Mouse (Mus musculus) MEL (cell line): ENCODE data around the gene Ccdc82. TPM values are rescaled to one million over a fixed set of nuclear protein-coding genes. Genes with fewer than 3 reads are reported as not detected.

Experiments
- DNase-seq: peaks from one replicate; pipeline ENCODE4 v3.0.0; 2011; ENCODE audit warnings: low read depth, low spot score
- H3K27ac ChIP-seq: 2 replicates; pipeline ENCODE4 v1.5.1; 2012; ENCODE audit warnings: low read depth, mild to moderate bottlenecking, control low read depth, low read length, moderate library complexity; ENCODE audit not compliant: control insufficient read depth
- H3K27me3 ChIP-seq, 2 experiments: fragments of 150-350 bp in 1 of 2; sonication (generic) in 1 of 2; 2 replicates each; pipeline ENCODE4 v1.6.1; 2012; ENCODE audit warnings: low read length in 2 of 2, mild to moderate bottlenecking in 2 of 2, improper control_type of control experiment in 1 of 2, moderate library complexity in 1 of 2; ENCODE audit not compliant: insufficient read depth in 2 of 2, control insufficient read depth in 1 of 2
- H3K36me3 ChIP-seq, 2 experiments: 2 replicates each; pipeline ENCODE4 v1.6.1; 2012 to 2014; ENCODE audit warnings: low read length in 2 of 2, improper control_type of control experiment in 1 of 2, inconsistent platforms in 1 of 2, mild to moderate bottlenecking in 1 of 2; ENCODE audit not compliant: insufficient read depth in 2 of 2, control insufficient read depth in 1 of 2
- H3K4me1 ChIP-seq, 2 experiments: fragments of 150-350 bp in 1 of 2; sonication (generic) in 1 of 2; 2 replicates each; pipeline ENCODE4 v1.6.1; 2012; ENCODE audit warnings: low read length in 2 of 2, improper control_type of control experiment in 1 of 2, mild to moderate bottlenecking in 1 of 2; ENCODE audit not compliant: insufficient read depth in 2 of 2, control insufficient read depth in 1 of 2
- H3K4me3 ChIP-seq, 2 experiments: fragments of 150-350 bp in 1 of 2; sonication (generic) in 1 of 2; 2 replicates each; pipeline ENCODE4 v1.5.1; 2012; ENCODE audit warnings: low read depth in 2 of 2, low read length in 2 of 2, mild to moderate bottlenecking in 2 of 2, moderate library complexity in 2 of 2, control low read depth in 1 of 2, improper control_type of control experiment in 1 of 2; ENCODE audit not compliant: control insufficient read depth in 1 of 2, insufficient read depth in 1 of 2
- H3K79me2 ChIP-seq: 2 replicates; pipeline ENCODE4 v1.6.1; 2012; ENCODE audit warnings: mild to moderate bottlenecking, low read length, moderate library complexity; ENCODE audit not compliant: control insufficient read depth, poor library complexity, insufficient read depth
- H3K9ac ChIP-seq: 2 replicates; pipeline ENCODE4 v1.6.1; 2012; ENCODE audit warnings: low read depth, mild to moderate bottlenecking, control low read depth, low read length, moderate library complexity; ENCODE audit not compliant: control insufficient read depth, poor library complexity, severe bottlenecking
- H3K9me3 ChIP-seq: fragments of 150-350 bp; sonication (generic); replicated peaks from 2 replicates; pipeline ENCODE4 v1.6.1; 2012; ENCODE audit warnings: mild to moderate bottlenecking, low read length, improper control_type of control experiment, moderate library complexity; ENCODE audit not compliant: insufficient read depth
- BHLHE40 ChIP-seq: IDR thresholded peaks from 2 replicates; pipeline ENCODE4 v1.6.1; 2012; ENCODE audit warnings: low read depth, mild to moderate bottlenecking, inconsistent platforms, low read length, improper control_type of control experiment, borderline replicate concordance
- CHD1 ChIP-seq: IDR thresholded peaks from 2 replicates; pipeline ENCODE4 v1.6.1; 2012; ENCODE audit warnings: low read depth, mild to moderate bottlenecking, inconsistent platforms, low read length, improper control_type of control experiment
- CTCF ChIP-seq, 3 experiments: IDR thresholded peaks in 2 of 3; conservative IDR thresholded peaks in 1 of 3; 2 replicates each; pipeline ENCODE4 v1.5.1; 2011 to 2012; ENCODE audit warnings: low read length in 3 of 3, low read depth in 2 of 3, mild to moderate bottlenecking in 2 of 3, improper control_type of control experiment in 1 of 3, inconsistent platforms in 1 of 3, mixed read lengths in 1 of 3, moderate library complexity in 1 of 3; ENCODE audit not compliant: control insufficient read depth in 1 of 3, insufficient read depth in 1 of 3, poor library complexity in 1 of 3, severe bottlenecking in 1 of 3
- ETS1 ChIP-seq: IDR thresholded peaks from 2 replicates; pipeline ENCODE4 v1.6.1; 2012; ENCODE audit warnings: low read depth, mild to moderate bottlenecking, inconsistent platforms, low read length, improper control_type of control experiment, moderate library complexity
- GABPA ChIP-seq: IDR thresholded peaks from 2 replicates; pipeline ENCODE4 v1.6.1; 2012; ENCODE audit warnings: low read depth, mild to moderate bottlenecking, inconsistent platforms, low read length, improper control_type of control experiment, moderate library complexity
- GATA1 ChIP-seq: IDR thresholded peaks from 2 replicates; pipeline ENCODE4 v1.6.1; 2011; ENCODE audit warnings: low read depth, low read length, improper control_type of control experiment
- HCFC1 ChIP-seq: IDR thresholded peaks from 2 replicates; pipeline ENCODE4 v1.6.1; 2012; ENCODE audit warnings: low read depth, mild to moderate bottlenecking, inconsistent platforms, low read length, improper control_type of control experiment, moderate library complexity
- KAT2A ChIP-seq: conservative IDR thresholded peaks from 2 replicates; pipeline ENCODE4 v1.6.1; 2012; ENCODE audit warnings: low read depth, low read length, improper control_type of control experiment, inconsistent platforms
- MAFK ChIP-seq: IDR thresholded peaks from 2 replicates; pipeline ENCODE4 v1.6.1; 2011; ENCODE audit warnings: low read depth, mild to moderate bottlenecking, low read length, improper control_type of control experiment, borderline replicate concordance
- MAZ ChIP-seq: IDR thresholded peaks from 2 replicates; pipeline ENCODE4 v1.6.1; 2012; ENCODE audit warnings: low read depth, mild to moderate bottlenecking, inconsistent platforms, low read length, improper control_type of control experiment
- MEF2A ChIP-seq: IDR thresholded peaks from 2 replicates; pipeline ENCODE4 v1.6.1; 2014; ENCODE audit warnings: low read depth, mild to moderate bottlenecking, inconsistent platforms, low read length, improper control_type of control experiment; ENCODE audit not compliant: poor library complexity, insufficient replicate concordance, severe bottlenecking; ENCODE audit errors: extremely low read depth
- MXI1 ChIP-seq: IDR thresholded peaks from 2 replicates; pipeline ENCODE4 v1.6.1; 2011; ENCODE audit warnings: mild to moderate bottlenecking, low read depth, low read length, improper control_type of control experiment
- MYC ChIP-seq: IDR thresholded peaks from 2 replicates; pipeline ENCODE4 v1.6.1; 2011; ENCODE audit warnings: low read depth, mild to moderate bottlenecking, low read length, improper control_type of control experiment, moderate library complexity
- NRF1 ChIP-seq: IDR thresholded peaks from 2 replicates; pipeline ENCODE4 v1.6.1; 2014; ENCODE audit warnings: low read depth, mild to moderate bottlenecking, inconsistent platforms, low read length, improper control_type of control experiment, moderate library complexity; ENCODE audit not compliant: poor library complexity, insufficient read depth, severe bottlenecking
- POLR2AphosphoS2 ChIP-seq: IDR thresholded peaks from 2 replicates; pipeline ENCODE4 v1.6.1; 2011; ENCODE audit warnings: low read length, improper control_type of control experiment
- POLR2AphosphoS5 ChIP-seq: IDR thresholded peaks from 2 replicates; pipeline ENCODE4 v1.6.1; 2012; ENCODE audit warnings: low read depth, borderline replicate concordance, mild to moderate bottlenecking, inconsistent platforms, low read length, moderate library complexity, mixed read lengths
- RAD21 ChIP-seq: IDR thresholded peaks from 2 replicates; pipeline ENCODE4 v1.6.1; 2011; ENCODE audit warnings: mild to moderate bottlenecking, low read depth, low read length, improper control_type of control experiment
- RCOR1 ChIP-seq: IDR thresholded peaks from 2 replicates; pipeline ENCODE4 v1.6.1; 2012; ENCODE audit warnings: low read depth, mild to moderate bottlenecking, inconsistent platforms, low read length, improper control_type of control experiment
- SIN3A ChIP-seq: IDR thresholded peaks from 2 replicates; pipeline ENCODE4 v1.6.1; 2012; ENCODE audit warnings: low read length, improper control_type of control experiment, inconsistent platforms
- TAL1 ChIP-seq: IDR thresholded peaks from 2 replicates; pipeline ENCODE4 v1.6.1; 2012; ENCODE audit warnings: mild to moderate bottlenecking, inconsistent platforms, low read length, moderate library complexity, mixed read lengths
- TBP ChIP-seq: IDR thresholded peaks from 2 replicates; pipeline ENCODE4 v1.8.0; 2011; ENCODE audit warnings: low read depth, low read length, improper control_type of control experiment
- USF1 ChIP-seq: IDR thresholded peaks from 2 replicates; pipeline ENCODE4 v1.6.1; 2014; ENCODE audit warnings: low read depth, mild to moderate bottlenecking, inconsistent platforms, low read length, improper control_type of control experiment, moderate library complexity
- USF2 ChIP-seq, 2 experiments: IDR thresholded peaks; 2 replicates each; pipeline ENCODE4 v1.6.1; 2011 to 2012; ENCODE audit warnings: improper control_type of control experiment in 2 of 2, low read length in 2 of 2, borderline replicate concordance in 1 of 2, inconsistent platforms in 1 of 2, low read depth in 1 of 2, mild to moderate bottlenecking in 1 of 2; ENCODE audit not compliant: insufficient read depth in 1 of 2
- ZKSCAN1 ChIP-seq: IDR thresholded peaks from 2 replicates; pipeline ENCODE4 v1.6.1; 2012; ENCODE audit warnings: low read depth, mild to moderate bottlenecking, inconsistent platforms, low read length, improper control_type of control experiment, moderate library complexity
- ZMIZ1 ChIP-seq: IDR thresholded peaks from 2 replicates; pipeline ENCODE4 v1.6.1; 2012; ENCODE audit warnings: low read depth, mild to moderate bottlenecking, inconsistent platforms, low read length, improper control_type of control experiment, moderate library complexity
- ZNF384 ChIP-seq: IDR thresholded peaks from 2 replicates; pipeline ENCODE4 v1.6.1; 2012; ENCODE audit warnings: low read depth, mild to moderate bottlenecking, inconsistent platforms, low read length, improper control_type of control experiment
- polyA plus RNA-seq, 2 experiments: library from polyadenylated mRNA; stranded (reverse) in 1 of 2; unstranded in 1 of 2; fragments of >175 nt in 1 of 2; fragments of >200 nt in 1 of 2; gene quantifications; 2 replicates each; pipeline versions ENCODE4 v1.2.1 to v1.2.4; 2012; ENCODE audit warnings: low replicate concordance in 2 of 2, low read depth in 1 of 2; ENCODE audit not compliant: insufficient read length in 2 of 2, insufficient read depth in 1 of 2, missing spikeins in 1 of 2
- total RNA-seq: library from RNA; depleted of rRNA; stranded (reverse); fragments of 300-350 nt; gene quantifications from 2 replicates; pipeline ENCODE4 v1.2.3, GENCODE M21; 2012

Gene Ccdc82
- total and polyA plus RNA-seq, 3 experiments = 8.4 to 79.8 (median 15.0) TPM

- Histone ChIP-seq H3K9me3 (no peaks in the 10 kb centered on the region), H3K27ac (no peak overlapping the region), H3K4me3 (no peak overlapping the region), H3K4me1 (no peaks in the 10 kb centered on the region), H3K36me3 (no peaks in the 10 kb centered on the region), H3K9ac (no peak overlapping the region), H3K27me3 (peaks cover 0 to 1% of the 10 kb centered on the region in 2 experiments; a peak in 1 of 4 replicates), H3K79me2 (no peaks in the 10 kb centered on the region)
- TF ChIP-seq CTCF (IDR thresholded peaks at IDR 0.05 in 2 of 3, conservative IDR thresholded peaks at IDR 0.05 in 1 of 3; ENCODE audit: control insufficient read depth in 1 of 3, insufficient read depth in 1 of 3, low read depth in 2 of 3, low read length in 3 of 3, poor library complexity in 1 of 3, severe bottlenecking in 1 of 3) (no peak), RAD21 (no peak), CHD1 (no peak), BHLHE40 (no peak), USF1 (no peak), POLR2AphosphoS2 (no peak), MAZ (no peak), ETS1 (no peak), KAT2A (no peak), POLR2AphosphoS5 (no peak), SIN3A (no peak), MYC (no peak), ZNF384 (no peak)
- DNase-seq = no peak
These were observed 67.2 kb downstream of the Ccdc82 start for GRCm38 (mm10) chr9:13313923-13314322.

DNA sequence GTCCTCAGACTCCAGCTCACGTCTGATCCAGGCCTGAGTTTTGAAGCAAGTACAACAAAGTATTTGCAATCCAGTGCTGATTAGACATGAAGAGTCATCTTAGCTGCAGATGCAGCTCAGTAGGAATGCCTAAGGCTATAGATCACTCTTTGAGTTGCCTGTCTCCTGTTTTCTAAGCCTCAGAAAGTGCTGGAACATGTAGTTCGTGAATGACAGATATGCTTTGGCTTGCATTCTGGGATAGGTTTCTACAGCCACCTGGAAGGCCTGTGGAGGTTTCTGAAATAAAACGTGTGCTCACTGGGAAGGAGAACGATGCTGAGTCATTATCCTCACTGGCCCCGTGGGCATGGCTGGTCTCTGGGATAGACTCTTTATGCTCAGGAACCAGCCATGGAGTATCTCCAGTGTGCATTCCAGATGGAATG lies 67.8 kb downstream of the Ccdc82 start:
- Histone ChIP-seq H3K4me1 (no peaks in the 10 kb centered on the region), H3K36me3 (no peaks in the 10 kb centered on the region), H3K27ac (no peak overlapping the region), H3K4me3 (no peak overlapping the region), H3K9ac (no peak overlapping the region), H3K9me3 (no peaks in the 10 kb centered on the region), H3K79me2 (no peaks in the 10 kb centered on the region), H3K27me3 (peaks cover 0 to 1% of the 10 kb centered on the region in 2 experiments; a peak in 1 of 4 replicates)
- DNase-seq = no peak
- no peak for TF ChIP-seq MYC
- TF ChIP-seq BHLHE40 = no peak
- no peak for TF ChIP-seq GATA1
- no peak for TF ChIP-seq MAFK
- no peak for TF ChIP-seq RCOR1
- TF ChIP-seq HCFC1 = no peak
- no peak for TF ChIP-seq MEF2A
- no peak for TF ChIP-seq TBP
- TF ChIP-seq GABPA = no peak
- TF ChIP-seq MXI1 = no peak
- TF ChIP-seq TAL1 = no peak
- no peak for TF ChIP-seq KAT2A
- TF ChIP-seq POLR2AphosphoS2 = no peak
- TF ChIP-seq NRF1 = no peak
- TF ChIP-seq ZMIZ1 = no peak
- no peak for TF ChIP-seq USF2 (IDR thresholded peaks at IDR 0.05; ENCODE audit: borderline replicate concordance in 1 of 2, insufficient read depth in 1 of 2, low read depth in 1 of 2, low read length in 2 of 2)
- TF ChIP-seq CHD1 = no peak
- TF ChIP-seq ZKSCAN1 = no peak
